Mouse (Mus musculus) MEL (cell line): Measurements from ENCODE around the gene Lhx5. TPM values are rescaled to one million over a fixed set of nuclear protein-coding genes. Genes with fewer than 3 reads are reported as not detected.

Experiments used
- DNase-seq: peaks from one replicate; pipeline ENCODE4 v3.0.0; 2011; ENCODE audit warnings: low read depth, low spot score
- H3K27ac ChIP-seq: 2 replicates; pipeline ENCODE4 v1.5.1; 2012; ENCODE audit warnings: low read depth, mild to moderate bottlenecking, control low read depth, low read length, moderate library complexity; ENCODE audit not compliant: control insufficient read depth
- H3K27me3 ChIP-seq, 2 experiments: fragments of 150-350 bp in 1 of 2; sonication (generic) in 1 of 2; 2 replicates each; pipeline ENCODE4 v1.6.1; 2012; ENCODE audit warnings: low read length in 2 of 2, mild to moderate bottlenecking in 2 of 2, improper control_type of control experiment in 1 of 2, moderate library complexity in 1 of 2; ENCODE audit not compliant: insufficient read depth in 2 of 2, control insufficient read depth in 1 of 2
- H3K36me3 ChIP-seq, 2 experiments: 2 replicates each; pipeline ENCODE4 v1.6.1; 2012 to 2014; ENCODE audit warnings: low read length in 2 of 2, improper control_type of control experiment in 1 of 2, inconsistent platforms in 1 of 2, mild to moderate bottlenecking in 1 of 2; ENCODE audit not compliant: insufficient read depth in 2 of 2, control insufficient read depth in 1 of 2
- H3K4me1 ChIP-seq, 2 experiments: fragments of 150-350 bp in 1 of 2; sonication (generic) in 1 of 2; 2 replicates each; pipeline ENCODE4 v1.6.1; 2012; ENCODE audit warnings: low read length in 2 of 2, improper control_type of control experiment in 1 of 2, mild to moderate bottlenecking in 1 of 2; ENCODE audit not compliant: insufficient read depth in 2 of 2, control insufficient read depth in 1 of 2
- H3K4me3 ChIP-seq, 2 experiments: fragments of 150-350 bp in 1 of 2; sonication (generic) in 1 of 2; 2 replicates each; pipeline ENCODE4 v1.5.1; 2012; ENCODE audit warnings: low read depth in 2 of 2, low read length in 2 of 2, mild to moderate bottlenecking in 2 of 2, moderate library complexity in 2 of 2, control low read depth in 1 of 2, improper control_type of control experiment in 1 of 2; ENCODE audit not compliant: control insufficient read depth in 1 of 2, insufficient read depth in 1 of 2
- H3K79me2 ChIP-seq: 2 replicates; pipeline ENCODE4 v1.6.1; 2012; ENCODE audit warnings: mild to moderate bottlenecking, low read length, moderate library complexity; ENCODE audit not compliant: control insufficient read depth, poor library complexity, insufficient read depth
- H3K9ac ChIP-seq: 2 replicates; pipeline ENCODE4 v1.6.1; 2012; ENCODE audit warnings: low read depth, mild to moderate bottlenecking, control low read depth, low read length, moderate library complexity; ENCODE audit not compliant: control insufficient read depth, poor library complexity, severe bottlenecking
- H3K9me3 ChIP-seq: fragments of 150-350 bp; sonication (generic); replicated peaks from 2 replicates; pipeline ENCODE4 v1.6.1; 2012; ENCODE audit warnings: mild to moderate bottlenecking, low read length, improper control_type of control experiment, moderate library complexity; ENCODE audit not compliant: insufficient read depth
- CHD1 ChIP-seq: IDR thresholded peaks from 2 replicates; pipeline ENCODE4 v1.6.1; 2012; ENCODE audit warnings: low read depth, mild to moderate bottlenecking, inconsistent platforms, low read length, improper control_type of control experiment
- CHD2 ChIP-seq: IDR thresholded peaks from 2 replicates; pipeline ENCODE4 v1.6.1; 2011; ENCODE audit warnings: low read length, improper control_type of control experiment
- ELF1 ChIP-seq: IDR thresholded peaks from 2 replicates; pipeline ENCODE4 v1.6.1; 2014; ENCODE audit warnings: low read depth, mild to moderate bottlenecking, inconsistent platforms, low read length, improper control_type of control experiment, moderate library complexity
- GABPA ChIP-seq: IDR thresholded peaks from 2 replicates; pipeline ENCODE4 v1.6.1; 2012; ENCODE audit warnings: low read depth, mild to moderate bottlenecking, inconsistent platforms, low read length, improper control_type of control experiment, moderate library complexity
- KAT2A ChIP-seq: conservative IDR thresholded peaks from 2 replicates; pipeline ENCODE4 v1.6.1; 2012; ENCODE audit warnings: low read depth, low read length, improper control_type of control experiment, inconsistent platforms
- MAZ ChIP-seq: IDR thresholded peaks from 2 replicates; pipeline ENCODE4 v1.6.1; 2012; ENCODE audit warnings: low read depth, mild to moderate bottlenecking, inconsistent platforms, low read length, improper control_type of control experiment
- MEF2A ChIP-seq: IDR thresholded peaks from 2 replicates; pipeline ENCODE4 v1.6.1; 2014; ENCODE audit warnings: low read depth, mild to moderate bottlenecking, inconsistent platforms, low read length, improper control_type of control experiment; ENCODE audit not compliant: poor library complexity, insufficient replicate concordance, severe bottlenecking; ENCODE audit errors: extremely low read depth
- MYB ChIP-seq: IDR thresholded peaks from 2 replicates; pipeline ENCODE4 v1.6.1; 2011; ENCODE audit warnings: mild to moderate bottlenecking, low read depth, low read length, improper control_type of control experiment
- NELFE ChIP-seq: IDR thresholded peaks from 2 replicates; pipeline ENCODE4 v1.6.1; 2011; ENCODE audit warnings: low read depth, low read length, improper control_type of control experiment
- SIN3A ChIP-seq: IDR thresholded peaks from 2 replicates; pipeline ENCODE4 v1.6.1; 2012; ENCODE audit warnings: low read length, improper control_type of control experiment, inconsistent platforms
- TAL1 ChIP-seq: IDR thresholded peaks from 2 replicates; pipeline ENCODE4 v1.6.1; 2012; ENCODE audit warnings: mild to moderate bottlenecking, inconsistent platforms, low read length, moderate library complexity, mixed read lengths
- TBP ChIP-seq: IDR thresholded peaks from 2 replicates; pipeline ENCODE4 v1.8.0; 2011; ENCODE audit warnings: low read depth, low read length, improper control_type of control experiment
- TCF12 ChIP-seq: IDR thresholded peaks from 2 replicates; pipeline ENCODE4 v1.6.1; 2014; ENCODE audit warnings: low read depth, mild to moderate bottlenecking, inconsistent platforms, low read length, improper control_type of control experiment, moderate library complexity
- UBTF ChIP-seq: IDR thresholded peaks from 2 replicates; pipeline ENCODE4 v1.6.1; 2012; ENCODE audit warnings: low read depth, mild to moderate bottlenecking, inconsistent platforms, low read length, improper control_type of control experiment, moderate library complexity, borderline replicate concordance; ENCODE audit not compliant: insufficient read depth
- USF1 ChIP-seq: IDR thresholded peaks from 2 replicates; pipeline ENCODE4 v1.6.1; 2014; ENCODE audit warnings: low read depth, mild to moderate bottlenecking, inconsistent platforms, low read length, improper control_type of control experiment, moderate library complexity
- ZC3H11A ChIP-seq: IDR thresholded peaks from 2 replicates; pipeline ENCODE4 v1.6.1; 2012; ENCODE audit warnings: low read depth, mild to moderate bottlenecking, inconsistent platforms, low read length, improper control_type of control experiment
- ZNF384 ChIP-seq: IDR thresholded peaks from 2 replicates; pipeline ENCODE4 v1.6.1; 2012; ENCODE audit warnings: low read depth, mild to moderate bottlenecking, inconsistent platforms, low read length, improper control_type of control experiment
- polyA plus RNA-seq, 2 experiments: library from polyadenylated mRNA; stranded (reverse) in 1 of 2; unstranded in 1 of 2; fragments of >175 nt in 1 of 2; fragments of >200 nt in 1 of 2; gene quantifications; 2 replicates each; pipeline versions ENCODE4 v1.2.1 to v1.2.4; 2012; ENCODE audit warnings: low replicate concordance in 2 of 2, low read depth in 1 of 2; ENCODE audit not compliant: insufficient read length in 2 of 2, insufficient read depth in 1 of 2, missing spikeins in 1 of 2
- total RNA-seq: library from RNA; depleted of rRNA; stranded (reverse); fragments of 300-350 nt; gene quantifications from 2 replicates; pipeline ENCODE4 v1.2.3, GENCODE M21; 2012

Lhx5 gene
- total and polyA plus RNA-seq, 3 experiments = not detected

- Histone ChIP-seq H3K36me3 (peaks cover 0 to 5% of the 10 kb centered on the region in 2 experiments; a peak in 2 of 4 replicates), H3K4me3 (no peak overlapping the region), H3K9me3 (no peaks in the 10 kb centered on the region), H3K79me2 (no peaks in the 10 kb centered on the region), H3K9ac (no peak overlapping the region), H3K27ac (no peak overlapping the region), H3K4me1 (peaks cover 8 to 19% of the 10 kb centered on the region in 2 experiments), H3K27me3 (no peaks in the 10 kb centered on the region)
- no peak for DNase-seq
- TF ChIP-seq TBP (no peak), ZNF384 (no peak), MAZ (no peak), CHD2 (no peak), GABPA (no peak), KAT2A (no peak), MYB (no peak), CHD1 (no peak)
These were observed 27.6 kb downstream of the Lhx5 start for GRCm38 (mm10) chr5:120459133-120459532.

GRCm38 (mm10) chr5:120461902-120462301, 30.4 kb downstream of the Lhx5 start:
- no peak for DNase-seq
- Histone ChIP-seq H3K4me1 (peaks cover 4 to 17% of the 10 kb centered on the region in 2 experiments), H3K79me2 (no peaks in the 10 kb centered on the region), H3K36me3 (peaks cover 0 to 5% of the 10 kb centered on the region in 2 experiments; a peak in 2 of 4 replicates), H3K4me3 (no peak overlapping the region), H3K9me3 (no peaks in the 10 kb centered on the region), H3K27ac (no peak overlapping the region), H3K9ac (no peak overlapping the region), H3K27me3 (no peaks in the 10 kb centered on the region)
- TF ChIP-seq USF1 = no peak
- no peak for TF ChIP-seq MAZ
- TF ChIP-seq ZNF384 = no peak
- no peak for TF ChIP-seq TAL1
- no peak for TF ChIP-seq SIN3A
- no peak for TF ChIP-seq ZC3H11A
- no peak for TF ChIP-seq UBTF
- no peak for TF ChIP-seq GABPA
- TF ChIP-seq TCF12 = no peak
- TF ChIP-seq MEF2A = no peak
- TF ChIP-seq MYB = no peak
- TF ChIP-seq ELF1 = no peak
- no peak for TF ChIP-seq NELFE
